Mouse (Mus musculus) spleen, adult 2 months (tissue): ENCODE measurements around the gene B230118H07Rik. TPM values are rescaled to one million over a fixed set of nuclear protein-coding genes. Genes with fewer than 3 reads are reported as not detected.

Experiments used
- DNase-seq, 2 experiments: peaks; one replicate each; pipeline versions ENCODE4 v3.0.0 to v3.0.0-alpha.2; 2012 to 2021; ENCODE audit warnings: low spot score in 2 of 2, low read depth in 1 of 2
- H3K27ac ChIP-seq: fragments of 200-500 bp; 2 replicates; pipeline ENCODE4 v1.5.1; 2012; ENCODE audit warnings: low read length, inconsistent platforms; ENCODE audit not compliant: insufficient read depth
- H3K27me3 ChIP-seq: fragments of 200-500 bp; 2 replicates; pipeline ENCODE4 v1.6.1; 2012; ENCODE audit warnings: mild to moderate bottlenecking, moderate library complexity, low read length, inconsistent platforms; ENCODE audit not compliant: control insufficient read depth, insufficient read depth
- H3K36me3 ChIP-seq: fragments of 200-500 bp; 2 replicates; pipeline ENCODE4 v1.6.1; 2012; ENCODE audit warnings: mild to moderate bottlenecking, low read length, inconsistent platforms; ENCODE audit not compliant: control insufficient read depth, insufficient read depth
- H3K4me1 ChIP-seq: fragments of 200-500 bp; 2 replicates; pipeline ENCODE4 v1.6.1; 2011; ENCODE audit warnings: inconsistent platforms; ENCODE audit not compliant: control insufficient read depth, insufficient read depth, insufficient read length
- H3K4me3 ChIP-seq: fragments of 200-500 bp; 2 replicates; pipeline ENCODE4 v1.5.1; 2011; ENCODE audit warnings: mild to moderate bottlenecking, inconsistent platforms; ENCODE audit not compliant: insufficient read depth, insufficient read length; ENCODE audit errors: extremely low read depth
- CTCF ChIP-seq: fragments of 200-500 bp; IDR thresholded peaks from 2 replicates; pipeline ENCODE4 v1.5.1; 2011; ENCODE audit warnings: mild to moderate bottlenecking, inconsistent platforms; ENCODE audit not compliant: insufficient read depth, insufficient read length, insufficient replicate concordance; ENCODE audit errors: extremely low read depth
- POLR2A ChIP-seq: fragments of 200-500 bp; IDR thresholded peaks from 2 replicates; pipeline ENCODE4 v1.6.1; 2011; ENCODE audit warnings: low read depth, low read length, inconsistent platforms
- WGBS: fragments of 180-500 bp; shearing (Covaris S2); methylation state at CpG from one replicate; pipeline ENCODE4 v1.1.7; 2018; 5-methylcytosine and 5-hydroxymethylcytosine counted together
- polyA plus RNA-seq: library from polyadenylated mRNA; depleted of rRNA; stranded (reverse); fragments of >200 nt; gene quantifications from 2 replicates; pipeline ENCODE4 v1.2.3, GENCODE M21; 2012

The B230118H07Rik gene
- polyA plus RNA-seq, 1 experiment: 0.54 TPM

GRCm38 (mm10) chr2:101621611-101622010 is 27.7 kb downstream of the B230118H07Rik start:
- no peak overlapping the region for H3K4me3 ChIP-seq
- TF ChIP-seq POLR2A (no peak), CTCF (no peak)
- peaks cover 3% of the 10 kb centered on the region for H3K27me3 ChIP-seq
- 7% methylated on average over 7 of the region's 7 CpGs for WGBS
- peaks cover 10% of the 10 kb centered on the region; the same call in 1 of the 2 replicates for H3K4me1 ChIP-seq
- no peak overlapping the region for H3K27ac ChIP-seq
- no peak for DNase-seq
- no peaks in the 10 kb centered on the region for H3K36me3 ChIP-seq

GRCm38 (mm10) chr2:101620899-101621298 is 28.4 kb downstream of the B230118H07Rik start:
- TF ChIP-seq CTCF (no peak), POLR2A (no peak)
- WGBS: 41% methylated on average over 3 of the region's 3 CpGs
- Histone ChIP-seq H3K36me3 (no peaks in the 10 kb centered on the region), H3K27me3 (peaks cover 3% of the 10 kb centered on the region), H3K4me3 (no peak overlapping the region), H3K4me1 (peaks cover 10% of the 10 kb centered on the region; the same call in 1 of the 2 replicates), H3K27ac (no peak overlapping the region)
- DNase-seq: no peak

- 36% methylated on average over 4 of the region's 4 CpGs for WGBS
- Histone ChIP-seq H3K27me3 (peaks cover 1% of the 10 kb centered on the region), H3K36me3 (no peaks in the 10 kb centered on the region), H3K27ac (no peak overlapping the region), H3K4me1 (peaks cover 5% of the 10 kb centered on the region; the same call in 1 of the 2 replicates), H3K4me3 (no peak overlapping the region)
- TF ChIP-seq CTCF: no peak
- no peak for TF ChIP-seq POLR2A
- DNase-seq: no peak
These were observed 31.0 kb downstream of the B230118H07Rik start for GRCm38 (mm10) chr2:101618373-101618772.

- H3K4me3 ChIP-seq: no peak overlapping the region
- H3K27ac ChIP-seq: no peak overlapping the region
- WGBS: 51% methylated on average over 10 of the region's 10 CpGs
- H3K27me3 ChIP-seq: no peaks in the 10 kb centered on the region
- TF ChIP-seq CTCF: no peak
- TF ChIP-seq POLR2A: no peak
- no peaks in the 10 kb centered on the region for H3K36me3 ChIP-seq
- DNase-seq: peak; percentile 11 to 29
- H3K4me1 ChIP-seq: no peaks in the 10 kb centered on the region; the same call in 1 of the 2 replicates
These were observed 33.6 kb downstream of the B230118H07Rik start for GRCm38 (mm10) chr2:101615464-101616305.

- 96% methylated on average over 3 of the region's 3 CpGs for WGBS
These were observed 38.5 kb downstream of the B230118H07Rik start for GRCm38 (mm10) chr2:101610861-101611260.

GRCm38 (mm10) chr2:101608232-101608894 is 41.0 kb downstream of the B230118H07Rik start:
- Histone ChIP-seq H3K27me3 (no peaks in the 10 kb centered on the region), H3K4me1 (no peaks in the 10 kb centered on the region), H3K4me3 (no peak overlapping the region), H3K27ac (no peak overlapping the region), H3K36me3 (no peaks in the 10 kb centered on the region)
- TF ChIP-seq POLR2A (no peak), CTCF (no peak)
- WGBS: 61% methylated on average over 7 of the region's 7 CpGs
- DNase-seq: no peak

More at GRCm38 (mm10) chr2:101610861-101611260, 38.5 kb downstream of the B230118H07Rik start:
- no peak for DNase-seq
- H3K4me1 ChIP-seq: no peaks in the 10 kb centered on the region
- no peak overlapping the region for H3K4me3 ChIP-seq
- H3K36me3 ChIP-seq: no peaks in the 10 kb centered on the region
- H3K27me3 ChIP-seq: no peaks in the 10 kb centered on the region
- H3K27ac ChIP-seq: no peak overlapping the region
- TF ChIP-seq CTCF (no peak), POLR2A (no peak)

- Histone ChIP-seq H3K27ac (no peak overlapping the region), H3K4me3 (no peak overlapping the region), H3K27me3 (no peaks in the 10 kb centered on the region; the same call in 1 of the 2 replicates), H3K36me3 (no peaks in the 10 kb centered on the region), H3K4me1 (peaks cover 7% of the 10 kb centered on the region; the same call in 1 of the 2 replicates)
- TF ChIP-seq CTCF: no peak
- TF ChIP-seq POLR2A: no peak
- WGBS: 80% methylated on average over 1 of the region's 1 CpGs
- DNase-seq: no peak
These were observed 46.2 kb downstream of the B230118H07Rik start for GRCm38 (mm10) chr2:101603099-101603498.
